Mouse (Mus musculus): ENCODE data around the gene Apbb1. TPM values are rescaled to one million over a fixed set of nuclear protein-coding genes. Genes with fewer than 3 reads are reported as not detected.

Gene Apbb1
- 53.1 and 63.4 TPM in 2 replicates for polyA plus RNA-seq (2015; fragmentation: Nextera tagmentation; extraction: Ambion mirVana)

DNA sequence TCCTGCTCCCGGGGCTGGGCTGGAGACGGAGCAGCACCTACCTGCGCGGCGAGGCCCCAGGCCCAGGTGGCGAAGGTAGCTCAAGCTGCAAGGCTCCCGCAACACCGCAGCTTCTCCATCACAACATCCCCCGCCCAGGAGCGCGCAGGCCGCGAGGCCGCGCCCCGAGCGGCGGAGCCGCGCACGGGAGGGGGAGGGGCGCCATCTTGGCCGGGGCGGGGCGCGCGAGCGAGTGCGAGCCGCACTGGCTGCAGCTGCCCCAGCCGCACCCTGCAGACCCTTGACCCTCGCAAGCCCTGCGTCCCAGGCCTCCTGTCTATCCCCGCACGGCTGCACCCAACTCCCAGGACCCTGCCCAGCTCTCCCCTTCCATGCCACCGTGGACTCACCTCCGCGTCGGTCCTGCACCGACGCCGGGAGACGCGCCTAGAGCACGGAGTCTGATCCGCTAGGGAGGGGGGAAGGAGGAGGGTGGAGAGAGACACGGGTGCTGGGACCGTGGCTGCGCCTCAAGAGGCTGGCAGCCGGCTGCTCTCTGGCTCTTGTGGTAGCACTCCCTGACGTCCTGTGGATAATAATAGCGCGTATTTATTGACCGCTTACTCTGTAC, at the start of gene Apbb1:
Gene Apbb1, minus strand, starts transcription at position 560 of the 610 bp plus-strand sequence.
- peak within 1 kb of the TSS; percentile 63 for H3K9ac ChIP-seq
- peak within 1 kb of the TSS; percentile 80 for H3K4me2 ChIP-seq (replicated peaks)
- no peaks in the 10 kb centered on the region for H3K9me3 ChIP-seq (replicated peaks)
- peaks cover 27% of the 10 kb centered on the region for H3K4me1 ChIP-seq
- under 1% methylated on average over 47 of the region's 54 CpGs for WGBS
- peak within 1 kb of the TSS; percentile 68 for H3K4me3 ChIP-seq (replicated peaks)
- peak within 1 kb of the TSS; percentile 78 for H3K27ac ChIP-seq (replicated peaks)
- no peaks in the 10 kb centered on the region for H3K27me3 ChIP-seq
- no peaks in the 10 kb centered on the region for H3K36me3 ChIP-seq
- ATAC-seq (ENCODE audit: insufficient number of reproducible peaks, low FRiP score, low TSS enrichment, low read depth): peak; percentile 89

DNA sequence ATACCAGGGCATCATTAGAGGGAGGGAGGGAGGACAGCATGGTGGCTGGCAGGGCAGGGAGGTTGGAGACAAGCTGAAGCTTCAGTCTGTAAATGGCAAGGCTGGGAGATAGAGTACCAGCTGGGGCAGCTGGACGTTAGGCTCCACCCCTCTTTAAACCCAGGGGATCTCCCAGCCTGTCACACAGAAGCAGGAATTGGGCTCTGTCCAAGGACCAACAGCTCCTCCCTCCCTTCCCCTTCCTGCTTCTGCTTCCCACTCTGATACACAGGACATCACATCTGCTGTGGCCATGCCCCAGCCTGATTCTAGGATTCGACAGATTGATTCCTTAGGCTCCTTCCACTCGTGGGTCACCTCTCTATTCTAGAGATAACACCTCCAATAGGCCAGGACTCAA, 47.2 kb upstream of the Apbb1 start:
- H3K27ac ChIP-seq (replicated peaks): no peak overlapping the region
- H3K4me3 ChIP-seq (replicated peaks): no peak overlapping the region
- H3K9ac ChIP-seq: no peak overlapping the region
- no peaks in the 10 kb centered on the region for H3K27me3 ChIP-seq
- ATAC-seq (ENCODE audit: insufficient number of reproducible peaks, low FRiP score, low TSS enrichment, low read depth): no peak
- peaks cover 37% of the 10 kb centered on the region for H3K4me1 ChIP-seq
- H3K36me3 ChIP-seq: peaks cover 16% of the 10 kb centered on the region
- H3K9me3 ChIP-seq (replicated peaks): no peaks in the 10 kb centered on the region
- no peak overlapping the region for H3K4me2 ChIP-seq (replicated peaks)
- WGBS: 29% methylated on average over 3 of the region's 3 CpGs

GRCm38 (mm10) chr7:105625397-105625796, 43.9 kb upstream of the Apbb1 start:
- Histone ChIP-seq H3K27me3 (no peaks in the 10 kb centered on the region), H3K27ac (replicated peaks) (no peak overlapping the region), H3K4me1 (peaks cover 25% of the 10 kb centered on the region), H3K36me3 (peaks cover 28% of the 10 kb centered on the region), H3K4me2 (replicated peaks) (no peak overlapping the region), H3K9me3 (replicated peaks) (no peaks in the 10 kb centered on the region), H3K9ac (no peak overlapping the region), H3K4me3 (replicated peaks) (no peak overlapping the region)
- ATAC-seq (ENCODE audit: insufficient number of reproducible peaks, low FRiP score, low TSS enrichment, low read depth): no peak
- WGBS: 75% methylated on average over 6 of the region's 6 CpGs

DNA sequence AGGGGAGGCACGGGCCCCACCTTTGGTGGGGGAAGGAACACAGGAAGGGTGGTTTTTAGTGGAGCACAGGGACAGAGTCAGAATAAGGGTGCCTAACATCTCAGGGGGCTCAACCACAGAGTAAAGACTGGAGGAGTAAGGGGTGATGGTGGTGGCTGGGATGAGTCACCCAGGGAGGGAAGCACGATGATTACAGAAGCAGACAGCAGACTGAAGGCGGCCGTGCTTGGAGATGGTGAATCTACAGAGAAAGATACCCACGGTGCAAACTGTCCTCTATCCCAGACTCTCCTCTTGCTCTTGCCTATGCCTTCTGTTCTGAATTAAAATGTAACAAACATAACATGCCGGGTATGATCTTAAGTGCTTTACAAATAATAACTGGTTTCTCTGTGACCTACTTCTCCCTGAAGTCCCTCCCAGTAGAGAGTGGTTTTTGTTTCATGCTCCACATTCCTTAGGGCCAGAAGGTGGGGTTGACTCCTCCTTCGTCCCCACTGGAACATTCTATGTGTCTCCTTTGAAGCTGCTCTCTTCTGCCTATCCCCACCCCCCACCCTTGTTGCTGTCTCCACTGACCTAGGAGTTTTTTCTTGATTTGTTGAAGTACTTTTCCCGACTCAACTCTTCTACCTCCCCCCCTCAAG, 40.3 kb upstream of the Apbb1 start:
- Histone ChIP-seq H3K9ac (no peak overlapping the region), H3K9me3 (replicated peaks) (no peaks in the 10 kb centered on the region), H3K27me3 (no peaks in the 10 kb centered on the region), H3K4me1 (0 out of 2 replicates have a peak, but pooled peaks cover 8% of the 10 kb centered on the region), H3K27ac (replicated peaks) (peak overlapping the region; percentile 68), H3K4me2 (replicated peaks) (no peak overlapping the region), H3K36me3 (peaks cover 62% of the 10 kb centered on the region), H3K4me3 (replicated peaks) (no peak overlapping the region)
- peak; percentile 43; the same call in 1 of the 2 replicates for ATAC-seq (ENCODE audit: insufficient number of reproducible peaks, low FRiP score, low TSS enrichment, low read depth)
- 45% methylated on average over 8 of the region's 8 CpGs for WGBS

- Histone ChIP-seq H3K27me3 (no peaks in the 10 kb centered on the region), H3K4me2 (replicated peaks) (no peak overlapping the region), H3K4me3 (replicated peaks) (no peak overlapping the region), H3K4me1 (0 out of 2 replicates have a peak, but pooled peaks cover 8% of the 10 kb centered on the region), H3K9me3 (replicated peaks) (no peaks in the 10 kb centered on the region), H3K36me3 (peaks cover 70% of the 10 kb centered on the region), H3K27ac (replicated peaks) (peak overlapping the region; percentile 68; the same call in 1 of the 2 replicates), H3K9ac (no peak overlapping the region)
- 69% methylated on average over 4 of the region's 4 CpGs for WGBS
- no peak for ATAC-seq (ENCODE audit: insufficient number of reproducible peaks, low FRiP score, low TSS enrichment, low read depth)
Observed at GRCm38 (mm10) chr7:105621053-105621452, 39.6 kb upstream of the Apbb1 start.

GRCm38 (mm10) chr7:105619701-105620100, 38.2 kb upstream of the Apbb1 start:
- peaks cover 77% of the 10 kb centered on the region for H3K36me3 ChIP-seq

DNA sequence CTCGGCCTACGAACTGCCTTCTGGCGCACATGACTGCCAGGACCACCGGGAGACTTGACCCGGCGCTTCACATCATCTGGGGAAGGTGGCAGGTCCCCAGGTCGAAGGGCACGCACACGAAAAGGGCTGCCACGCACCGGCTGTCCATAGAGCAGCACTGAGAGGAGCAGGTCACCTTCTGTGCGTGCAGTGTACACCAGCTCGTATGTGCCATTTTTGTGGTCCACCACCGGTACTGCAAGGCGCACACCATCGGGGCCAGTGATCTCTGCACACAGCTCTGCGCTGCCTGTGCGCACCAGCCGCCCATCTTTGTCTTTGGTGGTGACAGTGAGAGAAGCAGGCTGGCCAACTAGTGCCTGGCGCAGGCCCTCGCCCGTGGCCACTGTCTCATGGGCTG, 36.4 kb upstream of the Apbb1 start:
- no peaks in the 10 kb centered on the region for H3K9me3 ChIP-seq (replicated peaks)
- H3K27ac ChIP-seq (replicated peaks): no peak overlapping the region
- H3K36me3 ChIP-seq: peaks cover 81% of the 10 kb centered on the region
- H3K9ac ChIP-seq: no peak overlapping the region
- 0 out of 2 replicates have a peak, but pooled peaks cover 8% of the 10 kb centered on the region for H3K4me1 ChIP-seq
- 96% methylated on average over 22 of the region's 22 CpGs for WGBS
- H3K27me3 ChIP-seq: no peaks in the 10 kb centered on the region
- H3K4me3 ChIP-seq (replicated peaks): no peak overlapping the region
- ATAC-seq (ENCODE audit: insufficient number of reproducible peaks, low FRiP score, low TSS enrichment, low read depth): no peak
- H3K4me2 ChIP-seq (replicated peaks): no peak overlapping the region

More at GRCm38 (mm10) chr7:105619701-105620100, 38.2 kb upstream of the Apbb1 start:
- H3K4me1 ChIP-seq: 0 out of 2 replicates have a peak, but pooled peaks cover 8% of the 10 kb centered on the region
- no peak overlapping the region for H3K27ac ChIP-seq (replicated peaks)
- H3K9me3 ChIP-seq (replicated peaks): no peaks in the 10 kb centered on the region
- no peak overlapping the region for H3K9ac ChIP-seq
- H3K27me3 ChIP-seq: no peaks in the 10 kb centered on the region
- WGBS: 59% methylated on average over 3 of the region's 3 CpGs
- no peak for ATAC-seq (ENCODE audit: insufficient number of reproducible peaks, low FRiP score, low TSS enrichment, low read depth)
- no peak overlapping the region for H3K4me2 ChIP-seq (replicated peaks)
- H3K4me3 ChIP-seq (replicated peaks): no peak overlapping the region

DNA sequence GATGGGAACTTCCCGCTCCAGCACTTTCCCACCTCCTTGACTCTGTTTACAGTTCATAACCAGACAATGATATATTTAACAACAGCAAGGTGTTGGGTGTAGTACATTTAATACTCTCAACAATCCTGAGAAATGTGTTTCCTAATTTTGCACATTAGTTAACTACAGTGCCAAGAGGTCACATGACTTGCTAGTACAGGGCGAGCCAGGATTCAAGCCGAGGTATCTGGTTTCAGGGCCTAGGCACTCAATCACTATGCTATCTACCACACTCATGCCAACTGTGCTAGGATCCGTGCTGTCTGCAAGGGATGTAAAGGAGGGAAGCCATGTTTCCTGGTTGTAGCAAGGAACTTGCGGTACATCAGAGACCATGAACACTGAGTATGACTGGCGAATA, 35.1 kb upstream of the Apbb1 start:
- 79% methylated on average over 6 of the region's 6 CpGs for WGBS

GRCm38 (mm10) chr7:105615720-105616119, 34.3 kb upstream of the Apbb1 start:
- 77% methylated on average over 1 of the region's 1 CpGs for WGBS

More for the DNA sequence above, 35.1 kb upstream of the Apbb1 start:
- Histone ChIP-seq H3K4me3 (replicated peaks) (no peak overlapping the region), H3K9me3 (replicated peaks) (no peaks in the 10 kb centered on the region), H3K4me1 (0 out of 2 replicates have a peak, but pooled peaks cover 2% of the 10 kb centered on the region), H3K27me3 (no peaks in the 10 kb centered on the region), H3K36me3 (peaks cover 94% of the 10 kb centered on the region), H3K9ac (no peak overlapping the region), H3K4me2 (replicated peaks) (no peak overlapping the region), H3K27ac (replicated peaks) (no peak overlapping the region)
- no peak for ATAC-seq (ENCODE audit: insufficient number of reproducible peaks, low FRiP score, low TSS enrichment, low read depth)

DNA sequence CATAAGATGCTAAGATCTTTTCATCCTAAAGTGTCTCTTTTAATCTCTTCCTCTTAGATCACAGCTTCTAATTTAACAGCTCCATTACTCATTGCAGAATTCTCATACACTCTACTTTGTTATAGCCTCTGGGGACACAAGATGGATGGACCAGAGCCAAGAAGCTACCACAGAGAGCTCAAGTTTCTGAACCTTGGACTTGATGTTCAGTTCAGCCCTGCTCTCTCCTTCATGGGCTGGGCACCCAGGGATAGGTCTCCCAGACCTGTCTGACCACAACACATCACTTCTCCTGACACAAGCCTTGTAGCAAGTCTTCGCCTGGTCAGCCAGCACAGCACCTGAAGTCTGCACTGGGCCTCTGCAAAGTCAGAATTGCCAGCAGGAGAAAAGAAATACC, 32.9 kb upstream of the Apbb1 start:
- Histone ChIP-seq H3K4me2 (replicated peaks) (no peak overlapping the region), H3K27ac (replicated peaks) (no peak overlapping the region), H3K4me1 (no peaks in the 10 kb centered on the region), H3K9me3 (replicated peaks) (no peaks in the 10 kb centered on the region), H3K9ac (no peak overlapping the region), H3K4me3 (replicated peaks) (no peak overlapping the region), H3K27me3 (no peaks in the 10 kb centered on the region), H3K36me3 (peaks cover 97% of the 10 kb centered on the region)
- no peak for ATAC-seq (ENCODE audit: insufficient number of reproducible peaks, low FRiP score, low TSS enrichment, low read depth)
- 100% methylated on average over 1 of the region's 1 CpGs for WGBS

More at GRCm38 (mm10) chr7:105615720-105616119, 34.3 kb upstream of the Apbb1 start:
- no peak for ATAC-seq (ENCODE audit: insufficient number of reproducible peaks, low FRiP score, low TSS enrichment, low read depth)
- Histone ChIP-seq H3K4me3 (replicated peaks) (no peak overlapping the region), H3K4me1 (no peaks in the 10 kb centered on the region), H3K27ac (replicated peaks) (no peak overlapping the region), H3K9ac (no peak overlapping the region), H3K36me3 (peaks cover 99% of the 10 kb centered on the region), H3K4me2 (replicated peaks) (no peak overlapping the region), H3K27me3 (no peaks in the 10 kb centered on the region), H3K9me3 (replicated peaks) (no peaks in the 10 kb centered on the region)

- no peaks in the 10 kb centered on the region for H3K9me3 ChIP-seq (replicated peaks)
- H3K4me1 ChIP-seq: no peaks in the 10 kb centered on the region
- ATAC-seq (ENCODE audit: insufficient number of reproducible peaks, low FRiP score, low TSS enrichment, low read depth): no peak
- H3K9ac ChIP-seq: no peak overlapping the region
- no peak overlapping the region for H3K4me3 ChIP-seq (replicated peaks)
- 81% methylated on average over 1 of the region's 1 CpGs for WGBS
- no peak overlapping the region for H3K4me2 ChIP-seq (replicated peaks)
- H3K27me3 ChIP-seq: no peaks in the 10 kb centered on the region
- H3K27ac ChIP-seq (replicated peaks): no peak overlapping the region
- peaks cover 74% of the 10 kb centered on the region for H3K36me3 ChIP-seq
Observed at GRCm38 (mm10) chr7:105611767-105612166, 30.3 kb upstream of the Apbb1 start.
